Mouse (Mus musculus) MEL (cell line): ENCODE measurements at regions not wholly inside any gene's neighbourhood (a gene's known extent, or its start where the extent isn't known, plus 50 kb on each side); places are given as distances from the start of the nearest gene placed in this dataset.

ENCODE experiments used
- BHLHE40 ChIP-seq: IDR thresholded peaks from 2 replicates; pipeline ENCODE4 v1.6.1; 2012; ENCODE audit warnings: low read depth, mild to moderate bottlenecking, inconsistent platforms, low read length, improper control_type of control experiment, borderline replicate concordance
- CTCF ChIP-seq, 3 experiments: IDR thresholded peaks in 2 of 3; conservative IDR thresholded peaks in 1 of 3; 2 replicates each; pipeline ENCODE4 v1.5.1; 2011 to 2012; ENCODE audit warnings: low read length in 3 of 3, low read depth in 2 of 3, mild to moderate bottlenecking in 2 of 3, improper control_type of control experiment in 1 of 3, inconsistent platforms in 1 of 3, mixed read lengths in 1 of 3, moderate library complexity in 1 of 3; ENCODE audit not compliant: control insufficient read depth in 1 of 3, insufficient read depth in 1 of 3, poor library complexity in 1 of 3, severe bottlenecking in 1 of 3
- EP300 ChIP-seq, 2 experiments: IDR thresholded peaks; 2 replicates each; pipeline ENCODE4 v1.6.1; 2011; ENCODE audit warnings: improper control_type of control experiment in 2 of 2, low read length in 2 of 2, low read depth in 1 of 2, mild to moderate bottlenecking in 1 of 2
- GATA1 ChIP-seq: IDR thresholded peaks from 2 replicates; pipeline ENCODE4 v1.6.1; 2011; ENCODE audit warnings: low read depth, low read length, improper control_type of control experiment
- MAX ChIP-seq: IDR thresholded peaks from 2 replicates; pipeline ENCODE4 v1.6.1; 2011; ENCODE audit warnings: low read length, improper control_type of control experiment
- POLR2A ChIP-seq, 2 experiments: IDR thresholded peaks; 2 replicates each; pipeline ENCODE4 v1.6.1; 2011 to 2012; ENCODE audit warnings: low read length in 2 of 2, mild to moderate bottlenecking in 2 of 2, control low read depth in 1 of 2, improper control_type of control experiment in 1 of 2, low read depth in 1 of 2, moderate library complexity in 1 of 2; ENCODE audit not compliant: control insufficient read depth in 1 of 2, insufficient read depth in 1 of 2, poor library complexity in 1 of 2
- SIN3A ChIP-seq: IDR thresholded peaks from 2 replicates; pipeline ENCODE4 v1.6.1; 2012; ENCODE audit warnings: low read length, improper control_type of control experiment, inconsistent platforms
- ZKSCAN1 ChIP-seq: IDR thresholded peaks from 2 replicates; pipeline ENCODE4 v1.6.1; 2012; ENCODE audit warnings: low read depth, mild to moderate bottlenecking, inconsistent platforms, low read length, improper control_type of control experiment, moderate library complexity
- ZMIZ1 ChIP-seq: IDR thresholded peaks from 2 replicates; pipeline ENCODE4 v1.6.1; 2012; ENCODE audit warnings: low read depth, mild to moderate bottlenecking, inconsistent platforms, low read length, improper control_type of control experiment, moderate library complexity

DNA sequence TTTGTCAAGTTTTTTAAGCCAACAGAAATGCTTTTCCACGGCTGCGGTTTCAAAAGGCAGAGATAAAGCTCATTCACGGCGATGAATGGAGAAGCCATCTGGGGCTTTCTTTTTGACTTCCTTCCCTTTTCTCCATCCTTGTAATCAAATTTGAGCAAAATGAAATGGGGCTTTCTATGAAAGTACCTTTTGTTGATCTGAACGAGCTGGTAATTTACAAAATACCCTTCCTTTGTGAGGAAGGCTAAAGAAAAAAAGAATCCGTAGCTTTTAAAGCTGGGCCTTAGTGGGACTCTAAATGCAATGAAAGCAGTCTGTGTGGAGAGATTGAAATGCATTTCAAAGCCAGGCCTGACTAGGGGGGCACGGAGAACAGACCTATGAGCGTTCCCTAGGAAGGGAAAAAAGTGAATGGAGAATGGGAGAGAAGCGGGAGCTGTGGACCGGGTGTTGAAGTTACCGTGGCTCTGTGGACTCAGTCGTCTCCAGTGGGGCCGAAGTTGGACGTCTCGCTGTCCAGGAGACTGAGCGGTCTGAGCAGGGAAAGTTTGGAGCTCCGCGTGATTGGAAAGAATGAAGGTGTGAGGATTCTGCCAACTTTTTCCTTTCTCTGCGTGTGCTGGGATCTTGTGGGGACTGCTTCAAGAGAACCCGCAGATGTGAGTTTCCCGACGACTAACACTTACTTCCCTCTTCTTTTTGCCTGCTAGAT lies 115.5 kb upstream of the Dnajc19 start:
- TF ChIP-seq POLR2A (IDR thresholded peaks at IDR 0.05; ENCODE audit: control insufficient read depth in 1 of 2, insufficient read depth in 1 of 2, low read depth in 1 of 2, low read length in 2 of 2, poor library complexity in 1 of 2) (no peak), CTCF (IDR thresholded peaks at IDR 0.05 in 2 of 3, conservative IDR thresholded peaks at IDR 0.05 in 1 of 3; ENCODE audit: control insufficient read depth in 1 of 3, insufficient read depth in 1 of 3, low read depth in 2 of 3, low read length in 3 of 3, poor library complexity in 1 of 3, severe bottlenecking in 1 of 3) (no peak), ZKSCAN1 (no peak), SIN3A (no peak), EP300 (IDR thresholded peaks at IDR 0.05; ENCODE audit: low read depth in 1 of 2, low read length in 2 of 2) (no peak), ZMIZ1 (no peak), MAX (no peak), BHLHE40 (no peak), GATA1 (no peak)
